ENCODE assay signal across 8 mouse cellular contexts in the genomic region with DNA sequence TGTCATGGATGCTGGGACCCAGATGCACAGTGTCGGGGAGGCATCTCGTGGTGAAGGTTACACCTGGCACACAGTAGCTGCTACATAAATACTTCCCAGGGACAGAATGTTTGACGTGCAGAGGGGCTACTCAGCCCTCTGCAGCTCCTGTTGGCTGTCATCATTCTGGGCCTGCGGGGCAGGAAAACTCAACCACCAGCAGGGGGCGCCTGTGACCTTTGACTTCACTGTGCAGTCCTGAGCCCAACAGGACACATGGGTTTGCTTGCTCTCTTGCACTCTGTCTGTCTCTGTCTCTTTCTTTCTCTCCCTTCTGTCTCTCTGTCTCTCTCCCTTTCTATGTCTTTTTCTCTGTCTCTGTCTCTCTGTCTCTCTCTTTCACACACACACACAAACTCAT.
DNase-seq lines count a peak whose midpoint lies in the region; ATAC-seq and TF ChIP-seq lines count a peak whose summit lies in the region.

No protein-coding gene starts in this region.

- H3K4me2 ChIP-seq in limb, embryonic 13.5 days (replicated peaks), result no peak overlapping the region
- H3K4me2 ChIP-seq in midbrain, embryonic 16.5 days (ENCODE audit: low read length), result no peak overlapping the region

- ATAC-seq in frontal cortex, adult (ENCODE audit: low TSS enrichment), result no peak
- ATAC-seq in limb, embryonic 13.5 days (ENCODE audit: low FRiP score, low read depth), result peak; percentile 78
- peak; percentile 53 for ATAC-seq in midbrain, embryonic 16.5 days

- peak; percentile 51; the same call in 1 of the 2 replicates for TF ChIP-seq CTCF in cortical plate, adult 2 months (IDR thresholded peaks at IDR 0.05; ENCODE audit: extremely low read depth, insufficient read depth, low read length)

- no peaks in the 10 kb centered on the region for H3K9me3 ChIP-seq in limb, embryonic 13.5 days
- H3K9me3 ChIP-seq in midbrain, embryonic 16.5 days (replicated peaks; ENCODE audit: control insufficient read depth, low read length, poor library complexity, severe bottlenecking), result no peaks in the 10 kb centered on the region

- H3K4me1 ChIP-seq in cortical plate, adult 2 months (ENCODE audit: control insufficient read depth, insufficient read depth, low read length), result no peaks in the 10 kb centered on the region
- peaks cover 39% of the 10 kb centered on the region for H3K4me1 ChIP-seq in limb, embryonic 13.5 days
- H3K4me1 ChIP-seq in midbrain, embryonic 16.5 days (ENCODE audit: control insufficient read depth, insufficient read depth, low read length), result no peaks in the 10 kb centered on the region

- peak; percentile 38 to 54 for DNase-seq in frontal cortex, postnatal 14 days (ENCODE audit: low spot score in 2 of 2)
- DNase-seq in gastrocnemius, postnatal 4 days (ENCODE audit: low spot score in 2 of 2), result peak; percentile 66 to 78
- DNase-seq in kidney, adult 8-10 months, result peak; percentile 65 to 85
- DNase-seq in spleen, postnatal 4 days (ENCODE audit: low spot score in 2 of 2), result peak; percentile 71 to 90

- H3K9ac ChIP-seq in limb, embryonic 13.5 days, result no peak overlapping the region
- no peak overlapping the region for H3K9ac ChIP-seq in midbrain, embryonic 16.5 days (ENCODE audit: low read depth, low read length)

- H3K27me3 ChIP-seq in limb, embryonic 13.5 days, result peaks cover 15% of the 10 kb centered on the region
- H3K27me3 ChIP-seq in midbrain, embryonic 16.5 days (ENCODE audit: control insufficient read depth, insufficient read depth, low read depth, low read length), result no peaks in the 10 kb centered on the region

- 15% methylated on average over 5 of the region's 5 CpGs for WGBS in limb, embryonic 13.5 days
- 23% methylated on average over 5 of the region's 5 CpGs for WGBS in midbrain, embryonic 16.5 days

- H3K27ac ChIP-seq in cortical plate, adult 2 months (ENCODE audit: insufficient read depth, low read length), result no peak overlapping the region
- no peak overlapping the region; the same call in 1 of the 2 replicates for H3K27ac ChIP-seq in limb, embryonic 13.5 days
- no peak overlapping the region for H3K27ac ChIP-seq in midbrain, embryonic 16.5 days (ENCODE audit: low read length)

- no peak overlapping the region for H3K4me3 ChIP-seq in cortical plate, adult 2 months (ENCODE audit: insufficient read depth, low read length)
- H3K4me3 ChIP-seq in limb, embryonic 13.5 days, result no peak overlapping the region
- H3K4me3 ChIP-seq in midbrain, embryonic 16.5 days (ENCODE audit: low read depth, low read length), result no peak overlapping the region

- no peaks in the 10 kb centered on the region for H3K36me3 ChIP-seq in limb, embryonic 13.5 days
- no peaks in the 10 kb centered on the region for H3K36me3 ChIP-seq in midbrain, embryonic 16.5 days (ENCODE audit: control insufficient read depth, insufficient read depth, low read length)

- TF ChIP-seq POLR2A in cortical plate, adult 2 months (IDR thresholded peaks at IDR 0.05; ENCODE audit: extremely low read depth, insufficient read depth, low read length), result no peak
